Mouse (Mus musculus) cerebellum, postnatal 10 days (tissue): ENCODE data around the gene Retreg3.
A peak's percentile ranks its signal among the peaks of the same experiment; 100 is the strongest.

Experiments
- DNase-seq, 2 experiments: peaks; one replicate each; pipeline ENCODE4 v3.0.0; 2021; ENCODE audit warnings: mixed read lengths in 2 of 2

Retreg3 gene

DNA sequence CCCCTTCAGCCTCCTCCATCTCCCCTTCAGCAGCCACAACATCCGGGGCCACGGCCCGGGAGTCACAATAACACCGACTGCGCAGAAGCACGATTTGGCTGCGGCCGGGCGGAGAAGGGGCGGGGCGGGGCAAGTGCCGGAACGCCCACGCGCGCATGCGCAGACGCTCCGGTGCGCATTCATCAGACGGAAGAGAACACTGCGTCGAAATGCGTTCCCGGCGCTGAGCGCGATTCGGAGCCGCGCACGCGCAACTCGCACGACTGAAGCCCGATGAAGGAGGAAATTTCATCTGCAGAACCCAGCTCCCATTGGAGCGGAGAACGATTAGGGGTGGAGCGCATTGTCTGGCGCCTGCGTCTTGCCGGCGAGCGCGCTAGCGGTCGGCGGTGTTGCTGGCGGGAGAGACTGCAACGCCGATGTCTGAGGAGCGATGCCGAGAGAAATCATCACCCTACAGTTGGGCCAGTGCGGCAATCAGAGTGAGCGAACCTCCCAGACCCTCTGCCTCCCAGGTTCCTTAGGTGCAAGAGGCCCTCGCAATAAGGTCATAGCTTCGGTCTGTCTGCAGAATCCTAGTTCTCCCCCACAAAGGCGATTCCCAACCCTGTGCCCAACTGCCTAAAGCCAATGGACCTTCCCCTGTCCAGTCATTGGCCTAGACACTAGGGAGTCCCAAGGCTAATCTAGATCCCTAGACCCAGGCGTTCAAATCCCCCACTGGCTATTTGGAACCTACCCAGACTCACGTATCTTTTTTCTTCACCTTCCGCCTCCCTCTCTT, at the start of gene Retreg3, which contains the start of gene Tubg1:
Retreg3 (minus strand) TSS at position 133 of the 784 bp plus-strand sequence.
Tubg1 (plus strand) TSS at position 178 of the 784 bp plus-strand sequence.
- DNase-seq, result peak; percentile 100

- peak; percentile 34 to 45 for DNase-seq
Observed at GRCm38 (mm10) chr11:101168301-101168980, 48.7 kb upstream of the Retreg3 start.

GRCm38 (mm10) chr11:101167963-101168300, 48.2 kb upstream of the Retreg3 start:
- DNase-seq, result no peak

GRCm38 (mm10) chr11:101167211-101167962, 47.7 kb upstream of the Retreg3 start:
- DNase-seq, result peak in 1 of 2 experiments; percentile 15

DNA sequence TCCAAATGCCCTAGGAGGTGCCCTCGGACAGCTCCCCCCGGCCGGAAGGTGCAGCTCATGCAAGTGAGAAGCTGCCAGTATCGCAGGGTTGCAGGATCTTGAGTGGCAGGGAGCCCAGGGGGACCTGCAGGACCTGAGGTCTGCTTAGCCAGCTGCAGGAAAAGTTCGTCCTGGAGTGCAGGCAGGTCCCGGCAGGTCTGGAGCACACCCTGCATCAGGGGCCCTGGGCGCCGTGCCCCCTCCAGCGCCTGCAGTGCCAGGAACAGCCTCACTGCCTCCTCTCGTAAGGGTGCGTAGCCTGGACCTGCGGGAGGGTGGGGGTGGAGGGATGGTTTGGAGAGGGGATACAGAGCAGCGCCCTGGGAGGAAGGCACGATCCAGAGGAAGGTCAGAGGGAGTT, 46.7 kb upstream of the Retreg3 start:
- peak in 1 of 2 experiments; percentile 15 for DNase-seq

GRCm38 (mm10) chr11:101164677-101165580, 45.2 kb upstream of the Retreg3 start:
- peak in 1 of 2 experiments; percentile 36 for DNase-seq

DNA sequence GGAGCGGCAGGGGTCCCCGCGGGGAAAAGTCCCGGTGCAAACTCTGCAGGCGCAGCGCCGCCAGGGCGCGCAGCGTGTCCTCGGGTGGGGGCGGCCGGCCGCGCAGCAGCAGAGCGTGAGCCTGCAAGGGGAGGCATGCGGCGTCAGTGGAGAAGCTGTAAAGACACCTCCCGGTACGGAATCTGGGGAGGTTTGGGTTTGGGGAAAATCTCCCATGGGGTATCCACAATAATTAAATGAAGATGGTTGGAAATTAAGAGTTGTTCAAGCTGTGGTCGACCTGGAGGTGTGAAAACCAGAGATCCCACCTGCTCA, 44.6 kb upstream of the Retreg3 start:
- DNase-seq, result peak in 1 of 2 experiments; percentile 22

GRCm38 (mm10) chr11:101163476-101164350, 44.0 kb upstream of the Retreg3 start:
- peak; percentile 47 to 50 for DNase-seq

DNA sequence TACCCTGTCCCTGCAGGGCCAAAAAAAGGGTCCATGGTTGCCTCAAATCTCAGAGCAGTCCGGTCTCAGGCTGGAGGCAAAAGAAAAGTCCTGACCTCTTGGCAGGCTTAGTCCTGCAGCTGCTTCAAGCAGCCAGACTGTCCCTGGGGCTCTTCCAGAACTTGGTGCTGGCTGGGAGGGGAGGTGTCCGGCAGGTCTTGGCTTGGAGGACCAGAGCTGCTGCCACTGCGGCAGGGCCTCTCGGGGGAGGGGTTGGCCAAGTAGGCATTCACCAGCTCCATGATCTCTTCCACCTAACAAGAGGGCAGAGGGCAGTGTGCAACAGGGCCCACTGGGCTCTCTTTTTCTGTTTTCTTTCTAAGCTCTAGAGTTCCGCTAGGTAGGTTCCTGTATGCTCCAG, 43.1 kb upstream of the Retreg3 start:
- peak; percentile 45 to 64 for DNase-seq

DNA sequence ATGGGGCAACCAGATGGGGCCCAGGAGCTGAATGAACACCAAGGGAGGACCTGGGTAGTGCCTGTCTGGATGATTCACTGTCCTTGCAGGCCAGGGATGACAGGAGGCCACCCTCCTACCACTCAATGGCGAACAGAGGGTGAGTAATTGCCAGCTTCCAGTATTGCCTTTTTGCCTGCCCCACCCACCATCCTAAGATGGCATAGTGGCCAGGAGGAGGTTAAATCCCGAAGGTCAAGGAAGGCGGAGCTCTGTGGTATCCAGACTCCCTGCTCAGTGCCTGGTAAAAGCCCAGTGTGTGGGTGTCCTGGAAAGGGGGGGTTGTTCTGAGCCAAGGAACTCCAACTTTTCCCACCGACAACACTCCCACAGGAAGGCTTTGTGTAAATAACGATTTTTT, 42.6 kb upstream of the Retreg3 start:
- peak in 1 of 2 experiments; percentile 8 for DNase-seq

GRCm38 (mm10) chr11:101161551-101161950, 41.9 kb upstream of the Retreg3 start:
- no peak for DNase-seq

GRCm38 (mm10) chr11:101160981-101161505, 41.4 kb upstream of the Retreg3 start:
- peak in 1 of 2 experiments; percentile 19 for DNase-seq

DNA sequence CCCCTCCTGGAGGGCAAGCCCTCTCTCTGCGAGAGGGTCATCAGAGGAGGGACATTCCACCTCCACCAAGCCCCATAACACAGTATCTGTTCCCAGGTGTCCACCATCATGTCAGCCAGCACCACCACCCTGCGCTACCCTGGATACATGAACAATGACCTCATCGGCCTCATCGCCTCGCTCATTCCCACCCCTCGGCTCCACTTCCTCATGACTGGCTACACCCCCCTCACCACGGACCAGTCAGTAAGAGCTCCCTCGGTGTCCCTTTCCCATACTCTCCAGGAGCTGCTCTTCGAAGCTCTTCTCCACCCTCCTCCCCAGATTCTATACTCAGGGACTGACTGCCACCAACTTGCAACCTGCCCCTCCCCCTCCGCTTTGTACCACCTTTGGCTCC, 40.5 kb upstream of the Retreg3 start:
- peak in 1 of 2 experiments; percentile 19 for DNase-seq

DNA sequence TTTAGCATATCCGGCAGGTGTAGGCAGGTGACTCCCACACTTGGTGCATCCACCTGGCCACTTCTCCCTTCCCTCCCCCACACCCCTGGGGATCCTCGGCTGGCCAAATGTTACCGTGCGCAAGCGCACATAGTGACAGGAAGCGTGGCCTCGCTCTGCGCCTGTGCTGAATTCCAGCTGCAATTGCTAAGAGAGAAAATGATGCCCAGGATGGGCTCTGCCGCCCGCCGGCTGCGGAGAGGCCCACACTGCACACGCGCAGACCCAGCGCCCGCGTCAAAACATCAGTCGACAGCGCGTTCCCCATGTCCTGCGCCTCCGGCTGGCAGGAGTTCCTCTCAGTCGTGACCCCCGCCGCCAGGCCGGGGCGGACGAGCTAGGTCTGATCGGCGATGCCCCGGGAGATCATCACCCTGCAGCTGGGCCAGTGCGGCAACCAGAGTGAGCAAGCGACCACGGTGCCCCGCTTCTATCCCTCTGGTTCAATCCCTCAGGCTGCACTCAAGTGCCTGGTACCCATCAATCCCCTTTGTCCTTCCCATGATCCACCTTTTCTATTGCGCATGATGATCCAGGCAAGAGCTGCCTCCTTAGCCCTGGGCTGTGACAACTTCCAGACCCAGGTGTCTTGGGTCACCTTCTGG, 36.2 kb upstream of the Retreg3 start, which contains the start of gene Tubg2:
Tubg2 (plus strand) TSS at position 180 of the 644 bp plus-strand sequence.
- DNase-seq, result peak; percentile 87

DNA sequence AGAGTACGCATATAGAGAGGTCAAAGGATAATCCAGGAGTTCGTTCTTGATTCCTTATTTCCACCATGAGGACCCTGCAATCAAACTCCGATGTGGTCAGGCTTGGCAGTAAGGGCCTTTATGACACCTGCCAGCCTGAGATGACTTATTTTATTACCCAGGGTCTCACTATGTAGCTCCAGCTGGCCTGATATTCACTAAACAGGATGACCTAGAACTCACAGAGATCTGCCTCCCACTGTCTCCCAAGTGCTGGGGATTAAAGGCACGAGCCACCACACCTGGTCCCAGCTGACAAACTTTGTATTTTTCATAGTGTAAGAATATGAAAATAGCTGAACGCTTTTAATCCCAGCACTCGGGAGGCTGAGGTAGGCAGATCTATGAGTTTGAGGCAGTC, 35.5 kb upstream of the Retreg3 start:
- no peak for DNase-seq

- DNase-seq, result no peak
Observed at GRCm38 (mm10) chr11:101154648-101155047, 35.0 kb upstream of the Retreg3 start.

DNA sequence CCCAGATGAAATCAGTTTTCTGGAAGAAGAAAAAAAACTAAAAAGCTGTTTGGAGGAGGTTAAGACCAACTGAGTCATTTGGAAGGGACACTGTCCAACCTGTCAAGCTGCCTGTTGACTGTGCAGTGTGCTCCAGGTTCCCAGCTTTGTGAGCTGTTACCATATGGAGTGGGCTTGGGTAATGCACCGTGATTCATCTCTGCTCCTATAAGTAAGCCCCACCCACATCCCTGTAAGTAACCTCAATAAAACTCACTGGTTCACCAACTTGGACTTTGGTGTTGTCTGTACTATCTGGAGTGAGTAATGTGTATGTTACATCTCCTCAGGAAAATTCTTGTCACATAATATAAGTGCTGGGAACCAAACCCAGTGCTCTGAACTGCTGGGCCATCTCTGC, 33.1 kb upstream of the Retreg3 start:
- DNase-seq, result no peak

DNA sequence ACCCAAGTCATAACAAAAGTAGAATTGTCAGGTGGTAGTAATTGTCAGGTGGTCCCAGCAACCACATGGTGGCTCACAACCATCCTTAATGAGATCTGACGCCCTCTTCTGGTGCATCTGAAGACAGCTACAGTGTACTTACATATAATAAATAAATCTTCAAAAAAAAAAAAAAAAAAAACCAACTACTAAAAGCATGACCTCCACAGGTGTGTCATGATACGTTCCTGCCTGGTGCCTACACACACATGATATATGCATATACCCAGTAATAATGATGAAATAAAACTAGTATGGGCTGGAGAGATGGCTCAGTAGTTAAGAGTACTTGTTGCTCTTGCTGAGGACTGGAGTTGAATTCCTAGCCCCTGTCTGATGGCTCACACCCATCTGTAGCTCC, 31.4 kb upstream of the Retreg3 start:
- no peak for DNase-seq

GRCm38 (mm10) chr11:101149178-101150105, 29.7 kb upstream of the Retreg3 start:
- DNase-seq, result peak in 1 of 2 experiments; percentile 22
